Mouse (Mus musculus) spleen, adult 2 months (tissue): ENCODE data around the gene Adam23.

Source experiments
- CTCF ChIP-seq: fragments of 200-500 bp; IDR thresholded peaks from 2 replicates; pipeline ENCODE4 v1.5.1; 2011; ENCODE audit warnings: mild to moderate bottlenecking, inconsistent platforms; ENCODE audit not compliant: insufficient read depth, insufficient read length, insufficient replicate concordance; ENCODE audit errors: extremely low read depth
- POLR2A ChIP-seq: fragments of 200-500 bp; IDR thresholded peaks from 2 replicates; pipeline ENCODE4 v1.6.1; 2011; ENCODE audit warnings: low read depth, low read length, inconsistent platforms

DNA sequence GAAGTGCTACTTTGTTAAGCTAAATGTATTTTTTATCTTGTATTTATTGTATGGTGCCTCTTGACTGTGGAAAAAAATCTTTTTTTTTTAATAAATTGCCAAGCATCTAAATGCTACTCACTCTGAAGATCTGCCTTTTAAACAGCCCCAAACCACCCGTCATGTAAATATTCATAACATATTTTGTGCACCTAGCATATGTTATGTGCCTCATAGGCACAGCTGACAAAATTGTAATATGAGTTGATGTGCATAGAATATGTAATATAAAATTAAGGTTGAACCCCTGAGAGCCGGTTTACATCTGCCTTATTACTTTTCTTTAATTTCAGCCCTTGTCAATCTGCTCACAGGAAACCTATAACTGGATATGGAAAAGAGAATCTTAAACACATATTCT lies 98.4 kb downstream of the Adam23 start:
- TF ChIP-seq POLR2A, result no peak
- TF ChIP-seq CTCF, result no peak
